Mouse (Mus musculus): Measurements from ENCODE around the gene Nfasc. TPM values are rescaled to one million over a fixed set of nuclear protein-coding genes. Genes with fewer than 3 reads are reported as not detected.

Nfasc gene
- 0.99 and 1.4 TPM in 2 replicates for polyA plus RNA-seq (2014; fragmentation: Nextera tagmentation; extraction: Ambion mirVana)

GRCm38 (mm10) chr1:132741175-132741997, at the start of gene Nfasc:
Nfasc (minus strand) TSS chr1:132741797.
- peak; percentile 71; the same call in 1 of the 2 replicates for ATAC-seq (ENCODE audit: insufficient number of reproducible peaks, low FRiP score, low TSS enrichment, low read depth)

GRCm38 (mm10) chr1:132791049-132791448, 49.5 kb upstream of the Nfasc start:
- Histone ChIP-seq H3K4me2 (ENCODE audit: low read depth, severe bottlenecking) (no peak overlapping the region), H3K4me3 (ENCODE audit: low read depth, low read length) (no peak overlapping the region), H3K9me3 (ENCODE audit: control insufficient read depth, low read length) (no peaks in the 10 kb centered on the region), H3K9ac (ENCODE audit: low read length) (no peak overlapping the region), H3K36me3 (ENCODE audit: control insufficient read depth, insufficient read depth, low read length) (no peaks in the 10 kb centered on the region), H3K27me3 (ENCODE audit: control insufficient read depth, insufficient read depth, low read length) (no peaks in the 10 kb centered on the region), H3K4me1 (ENCODE audit: control insufficient read depth, insufficient read depth, low read length) (peaks cover 3% of the 10 kb centered on the region; the same call in 1 of the 2 replicates), H3K27ac (replicated peaks; ENCODE audit: low read depth, low read length) (no peak overlapping the region)
- WGBS, result 86% methylated on average over 6 of the region's 6 CpGs
- DNase-seq (ENCODE audit: low spot score) (no peak), ATAC-seq (ENCODE audit: insufficient number of reproducible peaks, low FRiP score, low TSS enrichment, low read depth) (no peak)

More at GRCm38 (mm10) chr1:132741175-132741997, at the start of gene Nfasc:
- Histone ChIP-seq H3K9me3 (ENCODE audit: control insufficient read depth, low read length) (no peaks in the 10 kb centered on the region), H3K27ac (replicated peaks; ENCODE audit: low read depth, low read length) (no peak within 1 kb of the TSS), H3K9ac (ENCODE audit: low read length) (no peak within 1 kb of the TSS), H3K27me3 (ENCODE audit: control insufficient read depth, insufficient read depth, low read length) (peaks cover 52% of the 10 kb centered on the region), H3K4me2 (ENCODE audit: low read depth, severe bottlenecking) (peak within 1 kb of the TSS; percentile 52), H3K4me3 (ENCODE audit: low read depth, low read length) (peak within 1 kb of the TSS; percentile 31), H3K36me3 (ENCODE audit: control insufficient read depth, insufficient read depth, low read length) (no peaks in the 10 kb centered on the region), H3K4me1 (ENCODE audit: control insufficient read depth, insufficient read depth, low read length) (no peaks in the 10 kb centered on the region)
- DNase-seq (ENCODE audit: low spot score), result peak; percentile 88
- WGBS, result 4% methylated on average over 51 of the region's 51 CpGs

GRCm38 (mm10) chr1:132786866-132787265, 45.3 kb upstream of the Nfasc start:
- H3K27ac ChIP-seq (replicated peaks; ENCODE audit: low read depth, low read length), result no peak overlapping the region
- no peaks in the 10 kb centered on the region for H3K27me3 ChIP-seq (ENCODE audit: control insufficient read depth, insufficient read depth, low read length)
- ATAC-seq (ENCODE audit: insufficient number of reproducible peaks, low FRiP score, low TSS enrichment, low read depth) (no peak), DNase-seq (ENCODE audit: low spot score) (peak; percentile 27)
- no peak overlapping the region for H3K4me2 ChIP-seq (ENCODE audit: low read depth, severe bottlenecking)
- no peak overlapping the region for H3K4me3 ChIP-seq (ENCODE audit: low read depth, low read length)
- H3K36me3 ChIP-seq (ENCODE audit: control insufficient read depth, insufficient read depth, low read length), result no peaks in the 10 kb centered on the region
- no peak overlapping the region for H3K9ac ChIP-seq (ENCODE audit: low read length)
- H3K4me1 ChIP-seq (ENCODE audit: control insufficient read depth, insufficient read depth, low read length), result peaks cover 3% of the 10 kb centered on the region; the same call in 1 of the 2 replicates
- no peaks in the 10 kb centered on the region for H3K9me3 ChIP-seq (ENCODE audit: control insufficient read depth, low read length)
- 49% methylated on average over 5 of the region's 5 CpGs for WGBS

GRCm38 (mm10) chr1:132781607-132782445, 40.2 kb upstream of the Nfasc start:
- no peaks in the 10 kb centered on the region for H3K36me3 ChIP-seq (ENCODE audit: control insufficient read depth, insufficient read depth, low read length)

GRCm38 (mm10) chr1:132780961-132781360, 39.4 kb upstream of the Nfasc start:
- no peak overlapping the region for H3K27ac ChIP-seq (replicated peaks; ENCODE audit: low read depth, low read length)
- H3K4me2 ChIP-seq (ENCODE audit: low read depth, severe bottlenecking), result no peak overlapping the region
- no peaks in the 10 kb centered on the region for H3K27me3 ChIP-seq (ENCODE audit: control insufficient read depth, insufficient read depth, low read length)
- ATAC-seq (ENCODE audit: insufficient number of reproducible peaks, low FRiP score, low TSS enrichment, low read depth) (no peak), DNase-seq (ENCODE audit: low spot score) (no peak)
- 87% methylated on average over 5 of the region's 5 CpGs for WGBS
- H3K4me3 ChIP-seq (ENCODE audit: low read depth, low read length), result no peak overlapping the region
- no peak overlapping the region for H3K9ac ChIP-seq (ENCODE audit: low read length)
- no peaks in the 10 kb centered on the region for H3K36me3 ChIP-seq (ENCODE audit: control insufficient read depth, insufficient read depth, low read length)
- H3K4me1 ChIP-seq (ENCODE audit: control insufficient read depth, insufficient read depth, low read length), result no peaks in the 10 kb centered on the region
- H3K9me3 ChIP-seq (ENCODE audit: control insufficient read depth, low read length), result no peaks in the 10 kb centered on the region

More at GRCm38 (mm10) chr1:132781607-132782445, 40.2 kb upstream of the Nfasc start:
- H3K9ac ChIP-seq (ENCODE audit: low read length), result no peak overlapping the region
- no peaks in the 10 kb centered on the region for H3K4me1 ChIP-seq (ENCODE audit: control insufficient read depth, insufficient read depth, low read length)
- DNase-seq (ENCODE audit: low spot score) (no peak), ATAC-seq (ENCODE audit: insufficient number of reproducible peaks, low FRiP score, low TSS enrichment, low read depth) (no peak)
- no peaks in the 10 kb centered on the region for H3K27me3 ChIP-seq (ENCODE audit: control insufficient read depth, insufficient read depth, low read length)
- no peak overlapping the region for H3K4me3 ChIP-seq (ENCODE audit: low read depth, low read length)
- no peak overlapping the region for H3K4me2 ChIP-seq (ENCODE audit: low read depth, severe bottlenecking)
- H3K9me3 ChIP-seq (ENCODE audit: control insufficient read depth, low read length), result no peaks in the 10 kb centered on the region
- no peak overlapping the region for H3K27ac ChIP-seq (replicated peaks; ENCODE audit: low read depth, low read length)
- WGBS, result 76% methylated on average over 13 of the region's 13 CpGs

- Histone ChIP-seq H3K9me3 (ENCODE audit: control insufficient read depth, low read length) (no peaks in the 10 kb centered on the region), H3K4me3 (ENCODE audit: low read depth, low read length) (no peak overlapping the region), H3K36me3 (ENCODE audit: control insufficient read depth, insufficient read depth, low read length) (no peaks in the 10 kb centered on the region), H3K27ac (replicated peaks; ENCODE audit: low read depth, low read length) (no peak overlapping the region), H3K4me2 (ENCODE audit: low read depth, severe bottlenecking) (no peak overlapping the region), H3K4me1 (ENCODE audit: control insufficient read depth, insufficient read depth, low read length) (no peaks in the 10 kb centered on the region), H3K9ac (ENCODE audit: low read length) (no peak overlapping the region), H3K27me3 (ENCODE audit: control insufficient read depth, insufficient read depth, low read length) (no peaks in the 10 kb centered on the region)
- DNase-seq (ENCODE audit: low spot score) (no peak), ATAC-seq (ENCODE audit: insufficient number of reproducible peaks, low FRiP score, low TSS enrichment, low read depth) (no peak)
- 93% methylated on average over 1 of the region's 1 CpGs for WGBS
Observed at GRCm38 (mm10) chr1:132780254-132780653, 38.7 kb upstream of the Nfasc start.

- H3K4me3 ChIP-seq (ENCODE audit: low read depth, low read length), result no peak overlapping the region
- 84% methylated on average over 6 of the region's 6 CpGs for WGBS
- H3K4me1 ChIP-seq (ENCODE audit: control insufficient read depth, insufficient read depth, low read length), result no peaks in the 10 kb centered on the region
- no peak overlapping the region for H3K9ac ChIP-seq (ENCODE audit: low read length)
- H3K27ac ChIP-seq (replicated peaks; ENCODE audit: low read depth, low read length), result no peak overlapping the region
- H3K4me2 ChIP-seq (ENCODE audit: low read depth, severe bottlenecking), result no peak overlapping the region
- no peak for DNase-seq (ENCODE audit: low spot score)
- no peaks in the 10 kb centered on the region for H3K36me3 ChIP-seq (ENCODE audit: control insufficient read depth, insufficient read depth, low read length)
- H3K9me3 ChIP-seq (ENCODE audit: control insufficient read depth, low read length), result no peaks in the 10 kb centered on the region
- H3K27me3 ChIP-seq (ENCODE audit: control insufficient read depth, insufficient read depth, low read length), result no peaks in the 10 kb centered on the region
- no peak for ATAC-seq (ENCODE audit: insufficient number of reproducible peaks, low FRiP score, low TSS enrichment, low read depth)
Observed at GRCm38 (mm10) chr1:132774959-132775358, 33.4 kb upstream of the Nfasc start.

GRCm38 (mm10) chr1:132771377-132771776, 29.8 kb upstream of the Nfasc start:
- no peak overlapping the region for H3K9ac ChIP-seq (ENCODE audit: low read length)
- no peaks in the 10 kb centered on the region for H3K27me3 ChIP-seq (ENCODE audit: control insufficient read depth, insufficient read depth, low read length)
- WGBS, result 24% methylated on average over 5 of the region's 5 CpGs
- H3K4me2 ChIP-seq (ENCODE audit: low read depth, severe bottlenecking), result no peak overlapping the region
- H3K27ac ChIP-seq (replicated peaks; ENCODE audit: low read depth, low read length), result no peak overlapping the region
- H3K9me3 ChIP-seq (ENCODE audit: control insufficient read depth, low read length), result no peaks in the 10 kb centered on the region
- H3K4me1 ChIP-seq (ENCODE audit: control insufficient read depth, insufficient read depth, low read length), result peaks cover 4% of the 10 kb centered on the region
- ATAC-seq (ENCODE audit: insufficient number of reproducible peaks, low FRiP score, low TSS enrichment, low read depth), result no peak
- DNase-seq (ENCODE audit: low spot score), result peak; percentile 76
- H3K36me3 ChIP-seq (ENCODE audit: control insufficient read depth, insufficient read depth, low read length), result no peaks in the 10 kb centered on the region
- H3K4me3 ChIP-seq (ENCODE audit: low read depth, low read length), result no peak overlapping the region

Data from limb, embryonic 11.5 days (tissue).